Mouse (Mus musculus) G1E (cell line): ENCODE results near the gene Pitx3.

Experiments
- CTCF ChIP-seq: IDR thresholded peaks from 2 replicates; pipeline ENCODE4 v1.5.1; 2012; ENCODE audit warnings: low read depth, low read length, inconsistent platforms, mixed read lengths
- GATA1 ChIP-seq: IDR thresholded peaks from 2 replicates; pipeline ENCODE4 v1.6.1; 2012; ENCODE audit warnings: borderline replicate concordance, low read length, inconsistent platforms, mixed read lengths
- POLR2AphosphoS5 ChIP-seq: IDR thresholded peaks from 2 replicates; pipeline ENCODE4 v1.6.1; 2012; ENCODE audit warnings: low read depth, low read length, inconsistent platforms; ENCODE audit not compliant: insufficient replicate concordance
- TAL1 ChIP-seq: conservative IDR thresholded peaks from 2 replicates; pipeline ENCODE4 v1.6.1; 2012; ENCODE audit warnings: low read depth, low read length, inconsistent platforms, mixed read lengths

DNA sequence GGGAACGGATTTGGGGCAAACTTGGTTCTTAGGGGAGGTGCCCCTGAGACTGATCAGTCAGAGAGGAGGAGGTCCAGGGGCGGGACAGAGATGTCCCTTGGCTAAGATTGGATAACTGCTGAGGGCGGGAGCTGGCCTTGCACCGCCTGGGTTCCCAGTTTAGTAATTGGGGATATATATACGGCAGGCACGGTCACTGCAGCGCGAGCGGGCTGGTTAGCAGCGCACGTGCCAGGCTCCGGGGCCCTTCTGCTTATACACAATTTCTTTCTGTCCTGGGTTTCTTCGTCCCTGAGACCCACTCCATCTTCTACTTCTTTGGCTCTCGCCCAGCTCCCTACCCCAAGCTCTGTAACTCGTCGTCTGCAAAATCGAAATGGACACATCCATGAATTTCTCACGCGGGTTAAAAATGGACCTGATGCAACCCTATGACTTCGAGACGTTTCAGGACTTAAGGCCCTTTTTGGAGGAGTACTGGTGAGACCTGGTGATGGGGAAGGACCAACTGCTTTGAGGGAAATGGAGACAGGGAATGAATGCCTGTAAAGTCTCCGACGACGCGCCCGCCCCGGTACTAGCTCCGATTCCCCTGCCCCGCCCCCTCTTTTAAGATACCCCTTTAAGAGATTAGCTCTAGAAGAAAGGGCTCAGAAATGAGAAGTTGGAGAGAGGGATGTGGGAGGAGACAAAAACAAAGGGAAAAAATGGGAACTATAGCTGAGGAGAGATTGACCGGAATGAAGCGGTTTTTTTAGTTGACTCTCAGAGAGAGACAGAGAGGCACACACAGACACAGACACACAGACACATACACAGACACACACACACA lies 16.2 kb downstream of the Pitx3 start, which contains the start of gene Elovl3:
- TF ChIP-seq CTCF (no peak), GATA1 (no peak), POLR2AphosphoS5 (no peak), TAL1 (no peak)
